Comparison of ENCODE assay signal across 15 mouse cellular contexts in the genomic region with DNA sequence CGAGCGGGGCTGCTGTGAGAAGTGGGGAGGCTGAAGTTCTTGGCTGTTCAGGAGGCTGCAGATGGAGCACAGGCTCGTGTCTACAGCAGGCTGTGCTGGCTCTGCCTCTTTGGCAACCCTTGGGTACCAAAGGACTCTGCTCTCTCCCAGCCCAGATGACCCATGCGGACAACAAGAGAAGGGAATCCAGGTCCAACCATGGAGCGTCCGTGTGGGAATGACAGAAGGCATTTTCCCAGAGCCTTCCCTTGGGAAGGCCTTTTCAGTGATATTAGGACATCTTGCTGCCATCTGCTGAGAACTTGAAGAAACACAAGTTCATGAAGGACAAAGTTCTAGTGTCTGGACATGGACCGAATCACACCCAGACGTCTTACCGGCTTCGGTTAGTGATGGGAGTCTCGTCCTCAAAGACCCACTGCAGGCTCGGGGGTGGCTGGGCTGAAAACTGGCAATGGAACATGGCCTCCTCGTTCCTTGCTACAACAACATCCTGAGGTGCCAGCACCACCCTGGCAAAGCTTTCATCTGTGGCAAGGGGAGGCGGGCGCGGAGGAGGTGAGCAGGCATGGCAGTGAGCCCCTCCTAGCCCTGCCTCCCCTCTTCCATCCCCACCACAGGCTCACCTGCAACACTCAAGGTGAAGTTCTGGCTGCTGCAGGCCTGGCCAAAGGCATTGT. TPM values are rescaled to one million over a fixed set of nuclear protein-coding genes. Genes with fewer than 3 reads are reported as not detected.
DNase-seq lines count a peak whose midpoint lies in the region; ATAC-seq and TF ChIP-seq lines count a peak whose summit lies in the region.
"Had no signal": no experiment of that assay in that cellular context is flagged by ENCODE, and none has a peak within 500 bp of the region (broad histone marks: within the 10 kb centered on the region; RNA-seq: fewer than 3 reads in every experiment).

No protein-coding gene starts in this region.

- peak; percentile 25 for DNase-seq in cerebellum, adult 11 months
- no peak for DNase-seq in cerebellum, postnatal 4 days (ENCODE audit: low spot score in 2 of 2)
- DNase-seq in layer of hippocampus, adult 2 months (ENCODE audit: low spot score in 2 of 2) = no peak
- no peak for DNase-seq in layer of hippocampus, adult 8-10 months (ENCODE audit: low spot score in 2 of 2)
- DNase-seq in cerebellum, adult 2 months = peak in 1 of 2 experiments; percentile 44
- no peak for DNase-seq in right cerebral cortex, postnatal 4 days
- DNase-seq: adrenal gland, adult 8-10 months; gastrocnemius, postnatal 14 days; layer of hippocampus, adult 9-11 months had no signal

- H3K4me2 ChIP-seq in liver, embryonic 15.5 days = peak overlapping the region; percentile 41
- no peak overlapping the region for H3K4me2 ChIP-seq in forebrain, embryonic 16.5 days (ENCODE audit: low read length)
- H3K4me2 ChIP-seq: limb, embryonic 12.5 days had no signal

- no peaks in the 10 kb centered on the region for H3K36me3 ChIP-seq in liver, embryonic 15.5 days (replicated peaks)
- H3K36me3 ChIP-seq in forebrain, embryonic 16.5 days (ENCODE audit: control insufficient read depth, insufficient read depth) = peaks cover 12% of the 10 kb centered on the region; the same call in 1 of the 2 replicates

- H3K27me3 ChIP-seq in cerebellum, adult 2 months (ENCODE audit: control insufficient read depth, insufficient read depth, low read length) = no peaks in the 10 kb centered on the region
- H3K27me3 ChIP-seq in liver, embryonic 15.5 days = no peaks in the 10 kb centered on the region
- no peaks in the 10 kb centered on the region for H3K27me3 ChIP-seq in forebrain, embryonic 16.5 days (replicated peaks; ENCODE audit: control insufficient read depth, insufficient read depth, low read length)
- H3K27me3 ChIP-seq: limb, embryonic 12.5 days had no signal

- WGBS in cerebellum, adult 2 months = 51% methylated on average over 16 of the region's 16 CpGs
- 78% methylated on average over 16 of the region's 16 CpGs for WGBS in liver, embryonic 15.5 days (ENCODE audit: insufficient replicate concordance)
- 90% methylated on average over 16 of the region's 16 CpGs for WGBS in forebrain, embryonic 16.5 days

- H3K27ac ChIP-seq in layer of hippocampus, adult 2 months = peak overlapping the region; percentile 53; the same call in 1 of the 2 replicates
- no peak overlapping the region for H3K27ac ChIP-seq in cerebellum, adult 2 months (ENCODE audit: insufficient read depth, low read length)
- H3K27ac ChIP-seq in liver, embryonic 15.5 days (replicated peaks) = peak overlapping the region; percentile 41; the same call in 1 of the 2 replicates
- no peak overlapping the region for H3K27ac ChIP-seq in forebrain, embryonic 16.5 days (ENCODE audit: low read length)
- H3K27ac ChIP-seq: limb, embryonic 12.5 days had no signal

- peak; percentile 56 for TF ChIP-seq CTCF in layer of hippocampus, adult 2 months (conservative IDR thresholded peaks at IDR 0.05)
- TF ChIP-seq CTCF in cerebellum, adult 2 months (IDR thresholded peaks at IDR 0.05; ENCODE audit: borderline replicate concordance, insufficient read depth, low read depth, low read length) = peak; percentile 17; the same call in 1 of the 2 replicates

- H3K9me3 ChIP-seq in liver, embryonic 15.5 days (replicated peaks) = no peaks in the 10 kb centered on the region
- H3K9me3 ChIP-seq in forebrain, embryonic 16.5 days (ENCODE audit: control insufficient read depth, low read length) = no peaks in the 10 kb centered on the region
- H3K9me3 ChIP-seq: limb, embryonic 12.5 days; megakaryocyte, embryonic 14.5 days had no signal

- no peaks in the 10 kb centered on the region for H3K4me1 ChIP-seq in cerebellum, adult 2 months (ENCODE audit: control insufficient read depth, insufficient read depth, low read length)
- H3K4me1 ChIP-seq in liver, embryonic 15.5 days (replicated peaks) = peaks cover 24% of the 10 kb centered on the region
- H3K4me1 ChIP-seq in forebrain, embryonic 16.5 days (replicated peaks; ENCODE audit: control insufficient read depth, insufficient read depth, low read length) = peaks cover 4% of the 10 kb centered on the region

- H3K4me3 ChIP-seq in layer of hippocampus, adult 2 months = no peak overlapping the region
- no peak overlapping the region for H3K4me3 ChIP-seq in cerebellum, adult 2 months (replicated peaks; ENCODE audit: insufficient read depth, low read depth, low read length)
- no peak overlapping the region for H3K4me3 ChIP-seq in liver, embryonic 15.5 days (replicated peaks)
- H3K4me3 ChIP-seq in forebrain, embryonic 16.5 days (replicated peaks; ENCODE audit: low read length) = no peak overlapping the region
- H3K4me3 ChIP-seq: limb, embryonic 12.5 days; megakaryocyte, embryonic 14.5 days; myocyte had no signal

- no peak for TF ChIP-seq POLR2A in cerebellum, adult 2 months (IDR thresholded peaks at IDR 0.05; ENCODE audit: borderline replicate concordance, insufficient read depth, low read length)

- peak; percentile 29; the same call in 1 of the 2 replicates for ATAC-seq in liver, embryonic 15.5 days (ENCODE audit: insufficient read depth)
- no peak for ATAC-seq in forebrain, embryonic 16.5 days
- ATAC-seq: hindbrain, embryonic 16.5 days had no signal

- no peak overlapping the region for H3K9ac ChIP-seq in liver, embryonic 15.5 days
- no peak overlapping the region for H3K9ac ChIP-seq in forebrain, embryonic 16.5 days (replicated peaks; ENCODE audit: low read depth, low read length)
- H3K9ac ChIP-seq: limb, embryonic 12.5 days had no signal

RNA-seq across cellular contexts. Expression of gene Srf, which starts 33.8 kb away (rescaled TPM):
- 10 to 100 TPM; 75.7 to 90.9 TPM for total RNA-seq in layer of hippocampus, adult 2 months (2021)
- 10 to 100 TPM; 66.2 to 84.0 (median 73.5) TPM for total RNA-seq in layer of hippocampus, adult 8-10 months (2022)
- 53.0 and 59.2 TPM in 2 replicates for polyA plus RNA-seq in cerebellum, adult 2 months (2012; rRNA removed)
- 2.2 and 3.1 TPM in 2 replicates for polyA plus RNA-seq in liver, embryonic 15.5 days (2015; fragmentation: Nextera tagmentation; extraction: Ambion mirVana)
- polyA plus RNA-seq in forebrain, embryonic 16.5 days (2015; fragmentation: Nextera tagmentation; extraction: Ambion mirVana) = 3.4 and 3.6 TPM in 2 replicates

RNA-seq across cellular contexts. Expression of gene Ptk7, which starts 39.5 kb away (rescaled TPM):
- 1 to 10 TPM; 8.5 to 8.8 TPM for total RNA-seq in layer of hippocampus, adult 2 months (2021)
- total RNA-seq in layer of hippocampus, adult 8-10 months (2022) = 1 to 10 TPM; 8.2 to 9.2 (median 8.9) TPM
- 5.5 and 5.9 TPM in 2 replicates for polyA plus RNA-seq in cerebellum, adult 2 months (2012; rRNA removed)
- 7.8 and 9.1 TPM in 2 replicates for polyA plus RNA-seq in liver, embryonic 15.5 days (2015; fragmentation: Nextera tagmentation; extraction: Ambion mirVana)
- polyA plus RNA-seq in forebrain, embryonic 16.5 days (2015; fragmentation: Nextera tagmentation; extraction: Ambion mirVana) = 33.9 and 36.5 TPM in 2 replicates

RNA-seq across cellular contexts. Expression of gene Cul9, which starts 43.6 kb away (rescaled TPM):
- total RNA-seq in layer of hippocampus, adult 2 months (2021) = 10 to 100 TPM; 66.1 to 68.4 TPM
- 10 to 100 TPM; 57.2 to 81.6 (median 63.8) TPM for total RNA-seq in layer of hippocampus, adult 8-10 months (2022)
- polyA plus RNA-seq in cerebellum, adult 2 months (2012; rRNA removed) = 56.2 and 58.4 TPM in 2 replicates
- 0.50 and 0.51 TPM in 2 replicates for polyA plus RNA-seq in liver, embryonic 15.5 days (2015; fragmentation: Nextera tagmentation; extraction: Ambion mirVana)
- 17.3 and 19.8 TPM in 2 replicates for polyA plus RNA-seq in forebrain, embryonic 16.5 days (2015; fragmentation: Nextera tagmentation; extraction: Ambion mirVana)

RNA-seq across cellular contexts. Expression of gene Klc4, which starts 56.0 kb away (rescaled TPM):
- total RNA-seq in layer of hippocampus, adult 2 months (2021) = 10 to 100 TPM; 19.0 to 20.1 TPM
- 10 to 100 TPM; 18.9 to 21.8 (median 21.1) TPM for total RNA-seq in layer of hippocampus, adult 8-10 months (2022)
- 28.1 and 29.8 TPM in 2 replicates for polyA plus RNA-seq in cerebellum, adult 2 months (2012; rRNA removed)
- 9.3 and 10.3 TPM in 2 replicates for polyA plus RNA-seq in liver, embryonic 15.5 days (2015; fragmentation: Nextera tagmentation; extraction: Ambion mirVana)
- 42.8 and 43.9 TPM in 2 replicates for polyA plus RNA-seq in forebrain, embryonic 16.5 days (2015; fragmentation: Nextera tagmentation; extraction: Ambion mirVana)

RNA-seq across cellular contexts. Expression of gene Mrpl2, which starts 56.3 kb away (rescaled TPM):
- 10 to 100 TPM; 52.2 to 53.5 TPM for total RNA-seq in layer of hippocampus, adult 2 months (2021)
- total RNA-seq in layer of hippocampus, adult 8-10 months (2022) = 10 to 100 TPM; 43.7 to 60.5 (median 51.2) TPM
- 67.5 and 68.2 TPM in 2 replicates for polyA plus RNA-seq in cerebellum, adult 2 months (2012; rRNA removed)
- 67.9 and 69.4 TPM in 2 replicates for polyA plus RNA-seq in liver, embryonic 15.5 days (2015; fragmentation: Nextera tagmentation; extraction: Ambion mirVana)
- 66.1 and 74.9 TPM in 2 replicates for polyA plus RNA-seq in forebrain, embryonic 16.5 days (2015; fragmentation: Nextera tagmentation; extraction: Ambion mirVana)

Comparison
In these comparisons a context has a peak if more than half of its experiments do, and no peak if none do; other contexts are left out.
1. H3K27ac ChIP-seq: peak in layer of hippocampus, adult 2 months (single experiment) and liver, embryonic 15.5 days (single experiment); none in cerebellum, adult 2 months (single experiment) and forebrain, embryonic 16.5 days (single experiment).
2. RNA of gene Srf, which starts 33.8 kb away (polyA plus RNA-seq): 53.0 to 59.2 TPM in cerebellum, adult 2 months; 3.4 to 3.6 TPM in forebrain, embryonic 16.5 days and 2.2 to 3.1 TPM in liver, embryonic 15.5 days; every median in the first group is over 10 times any median in the second.
3. RNA of gene Cul9, which starts 43.6 kb away (polyA plus RNA-seq): 56.2 to 58.4 TPM in cerebellum, adult 2 months and 17.3 to 19.8 TPM in forebrain, embryonic 16.5 days; 0.50 to 0.51 TPM in liver, embryonic 15.5 days; every median in the first group is over 10 times any median in the second.